Mouse (Mus musculus) erythroblast, embryonic 14.5 days (primary cell): ENCODE data around the gene Cpt2.

ENCODE experiments used
- GATA1 ChIP-seq: IDR thresholded peaks from 2 replicates; pipeline ENCODE4 v1.6.1; 2012; ENCODE audit warnings: low read length, inconsistent platforms, mixed read lengths
- TAL1 ChIP-seq: IDR thresholded peaks from 3 replicates; pipeline ENCODE4 v1.6.1; 2012; ENCODE audit warnings: low read length, inconsistent platforms, mixed read lengths

DNA sequence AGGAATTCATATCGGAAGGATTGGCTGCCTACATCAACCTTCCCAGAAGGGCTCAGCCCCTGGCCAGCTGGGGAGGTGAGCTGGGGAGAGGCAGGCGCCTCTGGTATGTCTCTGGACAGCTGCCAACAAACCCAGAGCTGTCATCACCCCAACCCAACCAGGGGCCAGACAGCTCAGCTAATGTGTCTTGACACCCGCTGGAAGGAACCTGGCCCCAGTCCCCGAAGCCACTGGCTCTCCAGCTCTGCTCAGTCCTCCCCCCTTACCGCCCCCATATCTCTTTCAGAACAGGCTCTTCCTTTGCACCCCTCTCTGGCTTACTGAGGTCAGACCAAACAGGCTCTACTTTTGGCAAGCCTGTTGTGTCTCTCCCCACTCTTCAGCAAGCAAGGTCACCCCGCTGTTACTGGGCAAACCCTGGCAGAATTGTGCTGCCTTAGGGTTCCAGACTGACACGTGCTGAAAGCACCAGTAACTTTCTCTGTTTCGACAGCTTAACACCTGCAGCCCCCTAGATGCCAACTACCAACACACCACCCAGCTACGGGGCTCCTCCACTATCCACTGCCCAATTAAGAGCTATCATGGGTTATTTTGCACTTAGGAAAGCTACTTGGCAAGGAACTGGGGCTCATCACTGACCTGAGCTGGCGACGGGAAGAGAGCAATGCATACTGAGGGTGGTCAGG is 38.8 kb upstream of the Cpt2 start:
- TF ChIP-seq TAL1 (no peak), GATA1 (no peak)
